Mouse (Mus musculus): ENCODE measurements around the gene Stk24. TPM values are rescaled to one million over a fixed set of nuclear protein-coding genes. Genes with fewer than 3 reads are reported as not detected.

Stk24 gene
- polyA plus RNA-seq, 1 experiment from 2014 or later: 15.2 TPM

DNA sequence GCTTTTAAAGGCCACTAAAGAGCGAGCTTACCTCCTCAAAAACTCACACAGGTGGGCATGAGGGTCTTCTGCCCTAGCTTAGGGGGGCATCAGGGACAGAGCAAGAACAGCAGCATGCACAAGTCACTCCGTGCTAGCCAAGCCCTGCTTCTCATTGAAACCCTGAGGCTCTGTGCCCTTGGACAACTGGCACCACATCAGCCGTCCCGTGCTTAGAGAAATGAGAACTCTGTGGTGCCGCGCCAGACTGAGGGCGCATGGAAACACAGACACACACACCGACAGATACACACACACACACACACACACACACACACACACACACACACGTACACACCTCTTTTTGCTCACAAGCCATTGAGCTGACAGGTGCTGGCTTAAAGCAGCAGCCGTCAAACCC is 32.7 kb downstream of the Stk24 start:
- Histone ChIP-seq H3K36me3 (no peaks in the 10 kb centered on the region), H3K4me1 (peaks cover 52% of the 10 kb centered on the region), H3K9ac (replicated peaks) (no peak overlapping the region), H3K27me3 (replicated peaks) (no peaks in the 10 kb centered on the region), H3K9me3 (replicated peaks) (no peaks in the 10 kb centered on the region), H3K4me3 (replicated peaks) (no peak overlapping the region), H3K4me2 (no peak overlapping the region), H3K27ac (replicated peaks) (no peak overlapping the region)
- 89% methylated on average over 10 of the region's 10 CpGs for WGBS
- no peak for ATAC-seq (ENCODE audit: low FRiP score)

DNA sequence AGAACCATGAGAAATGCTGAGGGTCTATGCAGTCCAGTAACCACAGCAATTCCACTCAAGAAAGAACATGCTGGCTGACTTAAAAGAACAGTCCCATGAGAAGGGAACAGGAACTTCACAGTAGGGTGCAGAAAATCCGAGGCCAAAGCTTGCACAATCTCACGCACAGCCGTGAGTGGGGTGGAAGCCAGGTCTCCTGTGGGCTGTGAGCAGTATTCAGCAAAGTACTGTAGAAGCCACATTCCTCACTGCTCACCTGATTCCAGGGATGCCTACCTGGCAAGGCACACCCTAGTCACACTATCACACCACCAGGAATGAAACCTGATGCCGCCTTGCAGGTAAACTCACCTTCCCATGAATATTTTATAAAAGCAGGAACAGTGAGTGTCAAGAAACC is 33.2 kb downstream of the Stk24 start:
- Histone ChIP-seq H3K27me3 (replicated peaks) (no peaks in the 10 kb centered on the region), H3K4me1 (peaks cover 52% of the 10 kb centered on the region), H3K4me3 (replicated peaks) (no peak overlapping the region), H3K9ac (replicated peaks) (no peak overlapping the region), H3K27ac (replicated peaks) (no peak overlapping the region), H3K9me3 (replicated peaks) (no peaks in the 10 kb centered on the region), H3K4me2 (no peak overlapping the region), H3K36me3 (no peaks in the 10 kb centered on the region)
- ATAC-seq (ENCODE audit: low FRiP score): no peak
- WGBS: 74% methylated on average over 4 of the region's 4 CpGs

DNA sequence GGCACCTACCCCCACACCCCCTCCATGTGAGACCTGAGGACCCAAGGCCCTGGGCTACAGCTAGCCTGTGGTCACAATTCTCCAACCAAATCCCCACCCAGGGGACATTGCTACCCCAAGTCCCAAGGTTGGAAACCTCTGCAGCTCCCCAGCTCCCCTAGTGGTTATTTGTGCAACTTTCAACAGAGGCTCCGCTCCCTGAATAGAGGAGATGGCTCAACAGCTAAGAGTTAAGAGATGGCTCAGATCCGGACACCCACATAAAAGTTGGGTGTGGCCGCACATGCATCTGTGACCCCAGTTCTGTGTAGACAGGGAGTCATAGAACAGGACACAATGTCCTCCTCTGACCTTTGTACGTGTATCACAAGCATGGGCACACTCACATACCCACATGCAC is 33.8 kb downstream of the Stk24 start:
- no peak for ATAC-seq (ENCODE audit: low FRiP score)
- Histone ChIP-seq H3K36me3 (no peaks in the 10 kb centered on the region), H3K4me2 (no peak overlapping the region), H3K4me1 (peaks cover 52% of the 10 kb centered on the region), H3K4me3 (replicated peaks) (no peak overlapping the region), H3K9me3 (replicated peaks) (no peaks in the 10 kb centered on the region), H3K9ac (replicated peaks) (no peak overlapping the region), H3K27me3 (replicated peaks) (no peaks in the 10 kb centered on the region), H3K27ac (replicated peaks) (no peak overlapping the region)
- WGBS: 84% methylated on average over 4 of the region's 4 CpGs

DNA sequence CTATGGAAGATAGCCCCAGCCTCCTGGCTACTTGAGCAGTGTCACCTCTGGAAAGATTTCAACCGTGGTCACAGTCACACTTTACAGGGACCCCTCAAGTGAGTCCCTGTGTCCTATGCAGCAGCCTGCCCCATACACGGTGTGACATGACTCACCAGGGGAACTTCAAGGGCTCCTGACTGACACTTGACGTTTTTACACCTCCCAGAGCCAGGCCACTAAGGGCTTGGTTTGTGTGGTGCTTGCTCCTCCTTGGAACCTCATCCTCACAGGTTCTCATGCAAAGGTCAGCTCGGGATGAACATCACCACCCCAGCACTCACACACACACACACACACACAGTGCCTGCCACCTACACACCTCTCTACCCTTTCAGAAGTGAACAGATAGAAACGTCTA is 34.9 kb downstream of the Stk24 start:
- Histone ChIP-seq H3K4me1 (peaks cover 56% of the 10 kb centered on the region), H3K27me3 (replicated peaks) (no peaks in the 10 kb centered on the region), H3K36me3 (no peaks in the 10 kb centered on the region), H3K27ac (replicated peaks) (no peak overlapping the region), H3K9ac (replicated peaks) (no peak overlapping the region), H3K9me3 (replicated peaks) (no peaks in the 10 kb centered on the region), H3K4me2 (no peak overlapping the region), H3K4me3 (replicated peaks) (no peak overlapping the region)
- 72% methylated on average over 5 of the region's 5 CpGs for WGBS
- ATAC-seq (ENCODE audit: low FRiP score): no peak

DNA sequence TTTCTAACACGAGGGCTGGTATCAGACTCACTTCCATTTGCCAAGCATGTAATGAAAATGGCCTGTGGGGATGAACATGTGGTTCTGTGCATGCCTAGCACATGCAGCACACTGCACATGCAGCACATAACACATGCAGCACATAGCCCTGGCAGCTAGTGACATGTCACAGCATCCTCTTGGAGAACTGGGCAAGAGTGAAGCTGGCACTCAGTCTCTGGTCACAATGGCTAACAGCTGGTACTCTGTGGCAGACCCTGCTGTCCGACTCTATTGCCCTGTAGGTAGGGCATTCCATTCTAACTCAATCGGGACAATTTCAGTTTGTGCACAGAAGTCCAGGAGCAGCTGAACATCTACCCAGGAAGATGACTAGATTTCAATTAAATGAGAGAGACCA is 36.9 kb downstream of the Stk24 start:
- Histone ChIP-seq H3K9ac (replicated peaks) (no peak overlapping the region), H3K4me2 (no peak overlapping the region), H3K36me3 (no peaks in the 10 kb centered on the region), H3K27me3 (replicated peaks) (no peaks in the 10 kb centered on the region), H3K4me1 (peaks cover 53% of the 10 kb centered on the region), H3K4me3 (replicated peaks) (no peak overlapping the region), H3K9me3 (replicated peaks) (no peaks in the 10 kb centered on the region), H3K27ac (replicated peaks) (no peak overlapping the region)
- 77% methylated on average over 3 of the region's 3 CpGs for WGBS
- ATAC-seq (ENCODE audit: low FRiP score): no peak; the same call in 1 of the 2 replicates

DNA sequence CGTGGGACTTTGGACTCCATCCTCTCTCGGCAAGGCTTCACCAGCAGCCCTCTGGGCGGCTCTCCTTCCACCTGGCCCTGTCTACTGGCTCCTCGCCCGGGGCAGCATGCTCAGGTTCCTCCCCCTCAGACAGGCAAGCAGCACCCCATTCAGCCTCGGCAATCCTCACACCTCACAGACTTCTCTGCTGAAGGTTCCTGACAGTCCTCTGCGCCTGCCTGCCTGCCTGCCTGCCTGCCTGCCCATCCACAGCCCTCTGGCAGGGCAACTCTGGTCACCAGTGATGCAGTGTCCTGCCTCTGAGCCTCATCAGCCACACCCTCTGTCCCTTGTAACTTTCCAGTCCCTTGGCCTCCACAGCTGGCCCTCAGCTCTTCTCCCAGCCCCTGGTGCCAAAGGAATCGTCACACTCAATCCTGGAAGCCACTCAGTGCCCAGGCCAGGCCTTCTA is 39.8 kb downstream of the Stk24 start:
- no peak overlapping the region for H3K4me3 ChIP-seq (replicated peaks)
- no peak overlapping the region for H3K27ac ChIP-seq (replicated peaks)
- no peak for ATAC-seq (ENCODE audit: low FRiP score)
- H3K9me3 ChIP-seq (replicated peaks): no peaks in the 10 kb centered on the region
- no peak overlapping the region for H3K4me2 ChIP-seq
- H3K9ac ChIP-seq (replicated peaks): no peak overlapping the region
- peaks cover 14% of the 10 kb centered on the region; the same call in 1 of the 2 replicates for H3K36me3 ChIP-seq
- WGBS: 80% methylated on average over 8 of the region's 8 CpGs
- peaks cover 41% of the 10 kb centered on the region for H3K4me1 ChIP-seq
- H3K27me3 ChIP-seq (replicated peaks): no peaks in the 10 kb centered on the region

DNA sequence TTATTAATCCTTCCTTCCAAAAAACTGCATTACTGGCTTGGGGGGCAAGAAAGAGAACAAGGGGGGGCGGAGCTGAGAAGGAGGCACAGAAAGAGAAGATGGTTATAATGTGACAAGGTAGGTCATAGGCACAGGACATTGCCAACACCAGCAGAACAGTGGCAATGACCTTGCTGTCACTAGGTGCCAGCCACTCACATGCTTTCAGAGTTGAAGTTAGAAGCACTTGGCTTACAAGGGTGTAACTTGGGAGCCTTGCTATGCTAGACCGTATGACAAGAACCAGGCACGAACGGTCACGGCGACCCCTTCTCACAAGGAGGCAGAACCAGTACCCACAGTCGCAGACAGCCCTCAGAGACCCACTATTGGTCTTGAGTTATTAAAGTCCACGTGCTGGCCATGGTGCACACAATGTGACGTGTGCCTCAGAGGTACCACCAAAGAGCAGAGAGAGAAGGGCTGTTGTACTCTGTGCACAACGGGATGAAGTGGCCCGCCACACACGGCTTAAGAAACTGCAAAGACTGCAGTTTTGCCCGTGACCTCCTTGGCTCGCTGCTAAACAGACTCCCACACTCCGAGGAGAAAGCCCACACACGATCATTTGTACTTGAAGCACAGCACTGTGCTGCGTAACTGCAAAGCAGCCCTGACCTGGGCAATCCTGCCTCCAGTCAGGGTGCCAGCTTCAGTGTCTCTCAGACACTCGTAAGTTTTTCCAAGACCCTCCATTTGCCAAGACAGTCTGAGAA is 40.8 kb downstream of the Stk24 start:
- peaks cover 14% of the 10 kb centered on the region; the same call in 1 of the 2 replicates for H3K36me3 ChIP-seq
- H3K4me3 ChIP-seq (replicated peaks): no peak overlapping the region
- no peak for ATAC-seq (ENCODE audit: low FRiP score)
- no peaks in the 10 kb centered on the region for H3K9me3 ChIP-seq (replicated peaks)
- no peaks in the 10 kb centered on the region for H3K27me3 ChIP-seq (replicated peaks)
- H3K4me1 ChIP-seq: peaks cover 39% of the 10 kb centered on the region
- H3K9ac ChIP-seq (replicated peaks): no peak overlapping the region
- no peak overlapping the region for H3K4me2 ChIP-seq
- no peak overlapping the region for H3K27ac ChIP-seq (replicated peaks)
- 76% methylated on average over 18 of the region's 18 CpGs for WGBS

DNA sequence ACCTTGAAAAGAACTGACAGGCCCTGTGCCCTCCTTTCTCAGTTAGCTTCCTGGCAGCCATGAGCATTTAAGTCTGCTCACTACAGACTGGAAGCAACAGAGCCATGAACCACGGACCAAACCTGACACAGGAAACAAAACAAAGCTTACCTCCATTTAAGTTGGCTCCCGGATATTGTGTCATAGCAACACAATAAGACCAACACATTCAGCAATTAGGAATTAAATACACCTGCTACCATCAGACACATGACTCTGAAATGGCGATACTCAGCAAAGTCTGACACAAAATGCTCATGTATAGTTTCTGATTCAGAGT is 49.8 kb downstream of the Stk24 start:
- Histone ChIP-seq H3K4me1 (peaks cover 13% of the 10 kb centered on the region), H3K36me3 (no peaks in the 10 kb centered on the region), H3K4me3 (replicated peaks) (no peak overlapping the region), H3K9ac (replicated peaks) (no peak overlapping the region), H3K27me3 (replicated peaks) (no peaks in the 10 kb centered on the region), H3K27ac (replicated peaks) (no peak overlapping the region), H3K9me3 (replicated peaks) (no peaks in the 10 kb centered on the region), H3K4me2 (no peak overlapping the region)
- ATAC-seq (ENCODE audit: low FRiP score): no peak
- 84% methylated on average over 3 of the region's 3 CpGs for WGBS

DNA sequence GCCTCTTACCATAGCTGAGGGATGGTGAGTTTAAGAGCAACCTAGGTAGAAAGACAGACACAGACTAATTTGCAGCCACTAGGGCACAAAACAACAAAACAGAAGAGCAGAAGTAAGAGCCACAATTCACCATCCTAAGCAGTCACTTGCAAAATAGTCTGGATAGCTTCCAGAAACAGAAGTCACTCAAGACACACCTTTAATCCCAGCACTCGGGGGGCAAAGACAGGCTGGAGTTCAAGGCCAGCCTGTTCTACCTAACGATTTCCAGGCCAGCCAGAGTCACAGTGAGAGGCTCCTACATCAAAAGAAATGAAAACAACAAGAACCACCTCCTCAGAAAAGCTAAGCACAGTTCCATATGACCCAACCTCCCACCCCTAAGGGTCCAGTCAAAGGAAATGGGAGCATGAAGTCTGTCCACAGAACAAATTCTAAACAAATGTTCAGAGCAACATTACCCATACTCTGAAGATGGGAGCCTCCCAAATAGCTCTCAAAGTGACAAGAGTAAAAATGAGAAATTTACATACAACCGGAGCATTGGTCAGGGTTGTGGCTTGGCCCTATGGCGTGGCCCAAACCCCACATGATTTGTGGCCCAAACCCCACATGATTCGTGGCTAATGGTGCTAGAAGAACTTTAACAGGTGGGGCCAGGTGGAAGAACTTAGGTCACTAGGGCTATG is 50.3 kb downstream of the Stk24 start:
- Histone ChIP-seq H3K9ac (replicated peaks) (no peak overlapping the region), H3K4me3 (replicated peaks) (no peak overlapping the region), H3K36me3 (no peaks in the 10 kb centered on the region), H3K27me3 (replicated peaks) (no peaks in the 10 kb centered on the region), H3K4me1 (peaks cover 13% of the 10 kb centered on the region), H3K9me3 (replicated peaks) (no peaks in the 10 kb centered on the region), H3K27ac (replicated peaks) (no peak overlapping the region), H3K4me2 (no peak overlapping the region)
- no peak for ATAC-seq (ENCODE audit: low FRiP score)
- 87% methylated on average over 5 of the region's 5 CpGs for WGBS

DNA sequence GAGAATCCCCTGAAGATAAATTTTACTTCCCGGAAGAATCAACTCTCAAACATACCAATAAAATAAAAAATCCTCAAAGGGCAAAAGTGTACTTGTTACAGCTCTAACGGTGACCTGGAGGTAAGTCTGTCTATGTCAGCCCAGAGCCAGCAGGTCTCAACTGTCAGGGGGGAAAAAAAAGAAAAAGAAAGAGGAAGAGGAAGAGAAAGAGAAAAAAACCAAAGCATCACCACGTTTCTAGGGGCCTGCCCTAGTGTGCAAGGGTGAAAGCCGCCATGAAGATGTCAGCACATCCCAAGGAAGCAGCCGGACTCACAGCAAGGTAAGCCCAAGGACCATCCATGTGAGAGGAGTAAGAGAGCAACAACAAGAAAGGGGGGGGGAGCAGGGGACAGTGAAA is 50.9 kb downstream of the Stk24 start:
- Histone ChIP-seq H3K4me3 (replicated peaks) (no peak overlapping the region), H3K36me3 (no peaks in the 10 kb centered on the region), H3K27me3 (replicated peaks) (no peaks in the 10 kb centered on the region), H3K9ac (replicated peaks) (no peak overlapping the region), H3K4me1 (peaks cover 13% of the 10 kb centered on the region), H3K9me3 (replicated peaks) (no peaks in the 10 kb centered on the region), H3K27ac (replicated peaks) (no peak overlapping the region), H3K4me2 (no peak overlapping the region)
- 92% methylated on average over 5 of the region's 5 CpGs for WGBS
- ATAC-seq (ENCODE audit: low FRiP score): no peak

DNA sequence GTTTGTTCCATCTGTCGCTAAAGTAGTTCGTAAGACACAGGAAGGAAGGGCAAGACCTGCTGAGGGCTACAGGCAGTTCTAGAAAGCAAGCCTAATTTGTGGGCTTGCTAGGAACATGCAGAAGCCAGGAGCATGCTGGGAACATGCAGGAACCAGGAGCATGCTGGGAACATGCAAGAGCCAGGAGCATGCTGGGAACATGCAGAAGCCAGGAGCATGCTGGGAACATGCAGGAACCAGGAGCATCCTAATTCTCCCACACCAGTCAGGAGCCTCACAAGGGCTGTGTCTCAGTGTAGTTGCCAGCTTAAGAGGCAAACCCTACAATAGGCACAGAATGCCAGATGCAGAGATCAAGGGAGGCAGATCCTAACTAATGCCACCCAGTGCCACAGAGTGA is 53.4 kb downstream of the Stk24 start:
- Histone ChIP-seq H3K4me2 (no peak overlapping the region), H3K4me3 (replicated peaks) (no peak overlapping the region), H3K9ac (replicated peaks) (no peak overlapping the region), H3K9me3 (replicated peaks) (no peaks in the 10 kb centered on the region), H3K27ac (replicated peaks) (no peak overlapping the region), H3K4me1 (peaks cover 15% of the 10 kb centered on the region), H3K27me3 (replicated peaks) (no peaks in the 10 kb centered on the region), H3K36me3 (no peaks in the 10 kb centered on the region)
- no peak for ATAC-seq (ENCODE audit: low FRiP score)
- 89% methylated on average over 2 of the region's 2 CpGs for WGBS

DNA sequence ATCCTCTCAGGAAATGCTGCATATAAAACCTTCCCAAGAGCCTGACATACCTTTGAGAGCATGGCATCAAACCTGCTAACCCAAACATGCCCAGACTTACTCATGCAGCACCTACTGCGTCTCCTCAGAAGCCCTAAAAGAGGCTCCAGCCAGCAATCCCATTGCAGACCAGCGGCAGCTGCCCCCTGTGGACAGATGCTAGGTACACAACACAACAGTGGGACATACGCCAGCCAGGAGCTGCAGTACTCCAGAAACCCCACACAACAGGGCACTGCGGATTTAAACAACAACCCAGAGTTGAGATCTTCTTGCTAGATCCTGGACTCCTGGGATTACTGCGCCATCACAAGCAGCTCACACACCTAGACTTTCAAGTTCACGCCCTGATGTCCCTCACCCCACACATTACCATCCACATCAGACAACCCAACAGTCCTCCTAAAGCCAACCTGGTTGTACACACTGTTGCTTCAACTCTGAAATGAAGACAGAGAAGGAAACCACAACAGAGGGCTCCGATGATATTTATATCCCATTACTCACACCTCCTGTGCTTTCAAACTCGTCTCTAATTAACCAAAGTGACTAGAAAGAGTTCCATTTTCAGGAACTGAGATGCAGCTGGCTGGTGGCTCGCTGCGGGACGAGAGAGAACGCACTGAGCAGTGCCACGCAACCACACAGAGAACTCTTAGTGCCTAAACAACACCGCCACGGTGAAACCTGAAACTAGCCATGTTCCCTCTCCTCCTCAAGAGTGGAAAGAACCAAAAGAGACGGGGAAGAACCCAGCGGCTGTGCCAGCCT is 55.1 kb downstream of the Stk24 start:
- H3K27ac ChIP-seq (replicated peaks): no peak overlapping the region
- no peak overlapping the region for H3K4me3 ChIP-seq (replicated peaks)
- H3K36me3 ChIP-seq: no peaks in the 10 kb centered on the region
- H3K27me3 ChIP-seq (replicated peaks): no peaks in the 10 kb centered on the region
- WGBS: 87% methylated on average over 17 of the region's 17 CpGs
- H3K4me1 ChIP-seq: peaks cover 15% of the 10 kb centered on the region
- H3K9me3 ChIP-seq (replicated peaks): no peaks in the 10 kb centered on the region
- no peak for ATAC-seq (ENCODE audit: low FRiP score)
- no peak overlapping the region for H3K9ac ChIP-seq (replicated peaks)
- no peak overlapping the region for H3K4me2 ChIP-seq
